Mouse (Mus musculus): ENCODE results near the gene Ccna2. TPM values are rescaled to one million over a fixed set of nuclear protein-coding genes. Genes with fewer than 3 reads are reported as not detected.
"Not testable (repeated sequence)": the region's sequence is repeated elsewhere in the genome, so short reads cannot be mapped to it uniquely, and the experiment has no call there.

The Ccna2 gene
- 262 and 277 TPM in 2 replicates for total RNA-seq (2015)
- 248 and 260 TPM in 2 replicates for total RNA-seq (2017)

GRCm38 (mm10) chr3:36571827-36572378, at the start of gene Ccna2:
Ccna2 (minus strand) TSS chr3:36572150.
- ATAC-seq (ENCODE audit: poor library complexity, severe bottlenecking), result peak; percentile 96

GRCm38 (mm10) chr3:36618181-36618580, 46.2 kb upstream of the Ccna2 start:
- no peak for ATAC-seq (ENCODE audit: poor library complexity, severe bottlenecking)

- ATAC-seq (ENCODE audit: poor library complexity, severe bottlenecking), result no peak
Measured at GRCm38 (mm10) chr3:36613908-36614255, 41.9 kb upstream of the Ccna2 start.

GRCm38 (mm10) chr3:36613202-36613907, 41.4 kb upstream of the Ccna2 start, which contains the start of gene Bbs7:
Bbs7 (minus strand) TSS chr3:36613477.
- peak; percentile 99 for ATAC-seq (ENCODE audit: poor library complexity, severe bottlenecking)

GRCm38 (mm10) chr3:36612687-36613086, 40.7 kb upstream of the Ccna2 start:
- ATAC-seq (ENCODE audit: poor library complexity, severe bottlenecking), result no peak

- no peak for ATAC-seq (ENCODE audit: poor library complexity, severe bottlenecking)
Measured at GRCm38 (mm10) chr3:36605894-36606783, 34.2 kb upstream of the Ccna2 start.

GRCm38 (mm10) chr3:36599773-36600172, 27.8 kb upstream of the Ccna2 start:
- not testable (repeated sequence) for ATAC-seq (ENCODE audit: poor library complexity, severe bottlenecking)

GRCm38 (mm10) chr3:36598811-36599210, 26.9 kb upstream of the Ccna2 start:
- ATAC-seq (ENCODE audit: poor library complexity, severe bottlenecking), result no peak

- no peak for ATAC-seq (ENCODE audit: poor library complexity, severe bottlenecking)
Measured at GRCm38 (mm10) chr3:36571361-36571826, 556 bp downstream of the Ccna2 start.

- ATAC-seq (ENCODE audit: poor library complexity, severe bottlenecking), result no peak
Measured at GRCm38 (mm10) chr3:36569836-36570235, 2.1 kb downstream of the Ccna2 start.

GRCm38 (mm10) chr3:36563666-36564065, 8.3 kb downstream of the Ccna2 start:
- no peak for ATAC-seq (ENCODE audit: poor library complexity, severe bottlenecking)

GRCm38 (mm10) chr3:36559606-36560005, 12.3 kb downstream of the Ccna2 start:
- ATAC-seq (ENCODE audit: poor library complexity, severe bottlenecking), result no peak

GRCm38 (mm10) chr3:36557601-36558000, 14.3 kb downstream of the Ccna2 start:
- no peak for ATAC-seq (ENCODE audit: poor library complexity, severe bottlenecking)

- peak; percentile 99 for ATAC-seq (ENCODE audit: poor library complexity, severe bottlenecking)
Measured at GRCm38 (mm10) chr3:36552406-36553047, 19.4 kb downstream of the Ccna2 start, which contains the start of gene Exosc9. Exosc9 (plus strand) TSS chr3:36552606.

- ATAC-seq (ENCODE audit: poor library complexity, severe bottlenecking), result peak; percentile 49
Measured at GRCm38 (mm10) chr3:36551851-36552384, 20.0 kb downstream of the Ccna2 start.

- no peak for ATAC-seq (ENCODE audit: poor library complexity, severe bottlenecking)
Measured at GRCm38 (mm10) chr3:36551343-36551742, 20.6 kb downstream of the Ccna2 start.

- no peak for ATAC-seq (ENCODE audit: poor library complexity, severe bottlenecking)
Measured at GRCm38 (mm10) chr3:36544961-36545360, 27.0 kb downstream of the Ccna2 start.

GRCm38 (mm10) chr3:36541399-36541798, 30.6 kb downstream of the Ccna2 start:
- no peak for ATAC-seq (ENCODE audit: poor library complexity, severe bottlenecking)

- no peak for ATAC-seq (ENCODE audit: poor library complexity, severe bottlenecking)
Measured at GRCm38 (mm10) chr3:36540756-36541155, 31.2 kb downstream of the Ccna2 start.

GRCm38 (mm10) chr3:36537701-36538470, 34.1 kb downstream of the Ccna2 start:
- ATAC-seq (ENCODE audit: poor library complexity, severe bottlenecking), result no peak

Data from megakaryocyte, adult 5-6 weeks (primary cell).